Mouse (Mus musculus) hindbrain, embryonic 10.5 days (tissue): Measurements from ENCODE around the gene Cdk14. TPM values are rescaled to one million over a fixed set of nuclear protein-coding genes. Genes with fewer than 3 reads are reported as not detected.

Source experiments
- DNase-seq: peaks from one replicate; pipeline ENCODE4 v3.0.0-alpha.2; 2017; ENCODE audit warnings: low spot score
- H3K27ac ChIP-seq: fragments of 300-500 bp; sonication (generic); 2 replicates; pipeline ENCODE4 v1.5.1; 2016; ENCODE audit warnings: mild to moderate bottlenecking, moderate library complexity
- H3K27me3 ChIP-seq: fragments of 300-500 bp; sonication (generic); 2 replicates; pipeline ENCODE4 v1.6.1; 2016; ENCODE audit warnings: mild to moderate bottlenecking; ENCODE audit not compliant: poor library complexity, insufficient read depth, severe bottlenecking
- H3K36me3 ChIP-seq: fragments of 300-500 bp; sonication (generic); 2 replicates; pipeline ENCODE4 v1.6.1; 2016; ENCODE audit warnings: mild to moderate bottlenecking, moderate library complexity
- H3K4me1 ChIP-seq: fragments of 300-500 bp; sonication (generic); replicated peaks from 2 replicates; pipeline ENCODE4 v1.6.1; 2016; ENCODE audit warnings: mild to moderate bottlenecking
- H3K4me3 ChIP-seq: fragments of 300-500 bp; sonication (generic); 2 replicates; pipeline ENCODE4 v1.5.1; 2016; ENCODE audit warnings: mild to moderate bottlenecking, moderate library complexity
- H3K9me3 ChIP-seq: fragments of 300-500 bp; sonication (generic); 2 replicates; pipeline ENCODE4 v1.6.1; 2016; ENCODE audit warnings: mild to moderate bottlenecking, moderate library complexity
- WGBS: fragments of 180-500 bp; shearing (Covaris S2); methylation state at CpG from one replicate; pipeline ENCODE4 v1.1.7; 2016; 5-methylcytosine and 5-hydroxymethylcytosine counted together
- polyA plus RNA-seq: library from polyadenylated mRNA; unstranded; fragments of >200 nt; fragmentation: Nextera tagmentation; extraction: Ambion mirVana; gene quantifications from 2 replicates; pipeline ENCODE4 v1.2.1, GENCODE M21; 2016

Gene Cdk14
- polyA plus RNA-seq, 1 experiment from 2014 or later = 19.0 TPM

DNA sequence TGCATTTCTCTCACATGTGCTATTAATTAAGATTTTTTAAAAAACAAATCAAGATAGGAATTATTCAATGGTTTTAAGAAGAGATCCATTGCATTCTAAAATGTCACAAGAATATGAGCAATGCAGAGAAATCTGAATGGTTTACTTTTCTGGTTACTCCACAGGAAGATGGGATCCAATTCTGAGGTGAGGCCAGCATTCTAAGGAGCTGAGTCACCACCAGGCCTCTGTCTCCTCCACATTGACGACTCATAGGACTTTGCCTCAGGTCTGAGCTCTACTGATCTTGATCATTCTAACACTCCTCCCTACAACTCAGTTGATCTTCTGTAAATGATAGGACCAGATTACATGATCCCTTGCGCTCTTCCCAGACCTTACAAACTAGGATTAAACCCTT is 239.4 kb downstream of the Cdk14 start:
- Histone ChIP-seq H3K4me3 (no peak overlapping the region), H3K27me3 (no peaks in the 10 kb centered on the region), H3K9me3 (no peaks in the 10 kb centered on the region), H3K4me1 (no peaks in the 10 kb centered on the region), H3K36me3 (no peaks in the 10 kb centered on the region), H3K27ac (no peak overlapping the region)
- DNase-seq = no peak
- WGBS = 87% methylated on average over 2 of the region's 2 CpGs

DNA sequence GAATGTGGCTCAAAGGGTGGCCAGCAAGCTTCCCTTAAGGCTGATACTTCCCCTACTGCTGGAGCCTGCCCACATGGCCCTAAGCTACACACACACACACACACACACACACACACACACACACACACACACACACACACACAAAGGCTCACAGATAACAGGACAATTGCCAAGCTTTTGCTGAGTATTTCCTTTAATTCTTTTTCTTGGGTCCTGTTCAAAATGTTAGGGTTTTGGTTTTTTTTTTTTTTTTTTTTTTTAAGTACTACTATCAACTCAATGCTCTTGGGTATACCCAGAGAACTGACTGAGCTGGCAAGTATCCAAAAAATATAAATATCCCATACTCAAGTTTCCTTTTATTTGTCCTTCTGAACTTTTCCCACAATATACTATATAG is 239.8 kb downstream of the Cdk14 start:
- no peak overlapping the region for H3K4me3 ChIP-seq
- H3K27ac ChIP-seq = no peak overlapping the region
- H3K9me3 ChIP-seq = no peaks in the 10 kb centered on the region
- no peaks in the 10 kb centered on the region for H3K27me3 ChIP-seq
- no peaks in the 10 kb centered on the region for H3K4me1 ChIP-seq
- no peak for DNase-seq
- no peaks in the 10 kb centered on the region for H3K36me3 ChIP-seq

DNA sequence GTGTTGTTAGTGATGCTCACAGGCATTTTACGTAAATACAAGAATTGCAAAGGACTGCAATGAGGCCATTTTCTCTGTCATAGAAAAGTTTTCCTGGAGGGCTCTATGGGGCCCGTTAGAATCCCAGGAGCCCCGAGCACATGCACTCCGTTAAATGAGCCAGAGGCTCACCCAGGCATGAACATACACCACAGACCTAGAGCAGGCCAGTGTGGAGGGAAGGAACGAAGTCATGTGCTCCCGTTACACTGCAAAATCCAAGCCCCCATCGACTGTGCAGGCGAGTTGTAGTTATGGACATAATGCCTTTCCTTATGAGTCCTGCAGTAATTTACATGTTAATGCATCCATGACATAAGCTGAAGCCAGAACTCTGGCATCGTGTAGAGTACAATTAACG is 244.1 kb downstream of the Cdk14 start:
- H3K4me3 ChIP-seq = no peak overlapping the region
- H3K9me3 ChIP-seq = no peaks in the 10 kb centered on the region
- H3K27me3 ChIP-seq = no peaks in the 10 kb centered on the region
- H3K27ac ChIP-seq = no peak overlapping the region
- WGBS = 86% methylated on average over 10 of the region's 10 CpGs
- H3K4me1 ChIP-seq = no peaks in the 10 kb centered on the region
- DNase-seq = no peak
- no peaks in the 10 kb centered on the region for H3K36me3 ChIP-seq

DNA sequence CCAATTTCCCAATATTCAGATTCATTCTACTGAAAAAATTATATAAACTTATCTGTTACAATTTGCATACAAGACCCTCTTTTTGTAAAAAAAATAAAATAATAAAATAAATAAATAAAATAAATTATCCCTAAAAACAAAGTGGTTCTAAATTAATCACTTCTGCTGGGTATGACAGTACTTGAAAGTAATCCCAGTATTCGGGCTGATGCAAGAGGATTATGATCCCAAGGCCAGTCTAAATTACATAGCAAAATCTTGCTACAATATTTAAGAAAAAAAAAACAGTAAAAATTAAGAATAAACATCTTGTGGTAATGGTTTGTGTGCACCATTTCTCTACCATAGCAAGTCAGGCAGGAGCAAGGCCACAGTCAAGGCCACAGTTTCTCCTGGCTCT is 244.5 kb downstream of the Cdk14 start:
- no peak for DNase-seq
- H3K4me3 ChIP-seq = no peak overlapping the region
- 92% methylated on average over 1 of the region's 1 CpGs for whole genome bisulfite sequencing

DNA sequence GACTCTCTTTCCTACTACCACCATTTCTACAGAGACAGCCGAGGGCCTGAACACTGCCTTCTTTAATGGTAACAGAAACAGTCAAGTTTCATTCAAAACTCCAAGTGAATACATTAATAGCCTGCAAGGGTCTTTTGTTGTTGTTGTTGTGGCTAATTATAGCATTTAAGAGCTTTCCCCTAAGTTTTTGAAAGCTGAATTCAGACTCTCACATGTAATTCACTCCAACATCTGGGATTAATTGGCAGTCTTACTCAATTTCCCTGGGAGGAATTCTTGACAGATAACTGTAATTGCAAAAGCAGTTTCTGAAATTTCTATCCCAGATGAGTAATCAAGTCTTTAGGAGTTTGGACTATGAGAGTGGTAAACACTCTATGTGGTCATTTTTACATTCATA is 245.0 kb downstream of the Cdk14 start:
- no peak for DNase-seq
- Histone ChIP-seq H3K27ac (no peak overlapping the region), H3K36me3 (no peaks in the 10 kb centered on the region), H3K4me1 (no peaks in the 10 kb centered on the region), H3K9me3 (no peaks in the 10 kb centered on the region), H3K27me3 (no peaks in the 10 kb centered on the region), H3K4me3 (no peak overlapping the region)
- whole genome bisulfite sequencing = 65% methylated on average over 1 of the region's 1 CpGs

More for the DNA sequence above, 244.5 kb downstream of the Cdk14 start:
- Histone ChIP-seq H3K9me3 (no peaks in the 10 kb centered on the region), H3K4me1 (no peaks in the 10 kb centered on the region), H3K27me3 (no peaks in the 10 kb centered on the region), H3K27ac (no peak overlapping the region), H3K36me3 (no peaks in the 10 kb centered on the region)

DNA sequence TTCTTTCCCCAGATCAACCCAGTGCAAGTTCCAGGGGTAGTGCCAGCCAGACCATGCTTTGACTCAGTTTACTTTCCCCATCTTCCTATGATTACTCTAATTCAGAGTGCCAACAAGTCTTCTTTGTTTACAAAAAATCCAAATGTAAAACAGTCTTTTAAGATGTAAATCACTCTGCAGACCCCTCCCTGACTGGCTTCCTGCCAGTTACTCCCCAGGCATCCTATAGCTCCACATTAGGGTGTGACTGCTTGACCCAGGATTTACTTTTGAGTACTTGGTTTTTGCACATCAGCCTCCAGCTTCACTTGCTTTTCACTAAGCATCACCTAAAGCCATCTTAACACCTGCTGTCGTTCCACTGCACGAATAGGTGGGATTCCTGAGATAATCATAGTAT is 254.0 kb downstream of the Cdk14 start:
- 28% methylated on average over 2 of the region's 2 CpGs for WGBS
- no peak for DNase-seq
- Histone ChIP-seq H3K4me1 (peaks cover 5% of the 10 kb centered on the region; the same call in 1 of the 2 replicates), H3K9me3 (no peaks in the 10 kb centered on the region), H3K4me3 (no peak overlapping the region), H3K36me3 (no peaks in the 10 kb centered on the region), H3K27ac (no peak overlapping the region), H3K27me3 (no peaks in the 10 kb centered on the region)

DNA sequence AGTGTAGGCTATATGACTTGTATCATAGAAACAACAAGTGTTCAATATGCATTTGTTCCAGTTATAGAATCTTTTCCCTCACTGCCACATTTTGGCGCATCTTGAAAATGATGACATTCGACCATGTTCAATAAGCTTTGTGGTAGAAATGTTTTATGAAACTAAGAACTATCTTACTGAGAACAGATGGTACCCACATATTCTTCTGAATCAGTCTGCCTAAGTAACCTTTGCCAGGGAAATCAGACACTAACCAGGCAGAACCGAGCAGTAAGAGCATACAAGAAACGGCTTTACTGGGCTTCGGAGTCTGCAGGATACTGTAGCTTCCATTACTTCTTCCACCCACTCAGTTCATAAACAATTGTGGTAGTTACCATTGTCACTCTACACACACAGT is 255.8 kb downstream of the Cdk14 start:
- no peak for DNase-seq
- Histone ChIP-seq H3K4me1 (peaks cover 5% of the 10 kb centered on the region; the same call in 1 of the 2 replicates), H3K27ac (no peak overlapping the region), H3K4me3 (no peak overlapping the region), H3K27me3 (no peaks in the 10 kb centered on the region), H3K36me3 (no peaks in the 10 kb centered on the region), H3K9me3 (no peaks in the 10 kb centered on the region)
- 95% methylated on average over 5 of the region's 5 CpGs for WGBS

DNA sequence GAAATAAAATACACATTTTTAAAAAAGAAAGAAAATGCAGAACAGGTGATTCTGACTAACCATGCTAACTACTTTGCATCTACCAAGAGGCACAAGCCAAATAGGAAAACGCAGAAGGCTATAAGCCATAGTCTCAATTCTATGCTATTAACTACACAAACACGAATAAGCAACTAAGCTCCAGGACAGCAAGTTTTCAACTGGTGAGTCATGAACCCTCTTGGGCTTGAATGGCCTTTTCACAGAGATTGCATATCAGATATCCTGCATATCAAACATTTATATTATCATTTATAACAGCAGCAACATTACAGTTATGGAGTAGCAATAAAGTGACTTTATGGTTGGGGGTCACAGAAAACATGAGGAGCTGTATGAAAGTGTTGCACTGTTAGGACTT is 256.3 kb downstream of the Cdk14 start:
- WGBS = 90% methylated on average over 2 of the region's 2 CpGs
- H3K9me3 ChIP-seq = no peaks in the 10 kb centered on the region
- no peak overlapping the region for H3K4me3 ChIP-seq
- peaks cover 5% of the 10 kb centered on the region; the same call in 1 of the 2 replicates for H3K4me1 ChIP-seq
- H3K36me3 ChIP-seq = no peaks in the 10 kb centered on the region
- no peaks in the 10 kb centered on the region for H3K27me3 ChIP-seq
- no peak for DNase-seq
- no peak overlapping the region for H3K27ac ChIP-seq

DNA sequence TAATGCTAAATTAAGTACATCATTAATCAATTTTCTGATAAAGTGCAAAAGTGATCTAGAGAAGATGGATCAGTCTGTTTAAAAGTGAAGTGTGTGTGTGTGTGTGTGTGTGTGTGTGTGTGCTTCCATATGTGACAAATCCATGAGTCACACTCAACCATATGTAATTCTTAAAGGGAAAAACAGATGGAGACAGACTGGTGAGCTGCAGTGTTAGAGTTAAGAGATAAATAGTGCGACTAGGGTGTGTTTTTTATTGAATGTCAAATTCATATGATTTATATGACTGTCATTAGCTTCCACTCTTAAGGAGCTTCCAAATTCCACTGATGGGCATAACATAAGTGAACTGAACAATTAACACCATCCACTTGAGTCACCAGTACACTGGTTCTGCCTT is 260.6 kb downstream of the Cdk14 start:
- Histone ChIP-seq H3K36me3 (no peaks in the 10 kb centered on the region), H3K27me3 (no peaks in the 10 kb centered on the region), H3K4me3 (no peak overlapping the region), H3K27ac (no peak overlapping the region), H3K9me3 (no peaks in the 10 kb centered on the region), H3K4me1 (no peaks in the 10 kb centered on the region)
- DNase-seq = no peak
- WGBS = 93% methylated on average over 1 of the region's 1 CpGs

DNA sequence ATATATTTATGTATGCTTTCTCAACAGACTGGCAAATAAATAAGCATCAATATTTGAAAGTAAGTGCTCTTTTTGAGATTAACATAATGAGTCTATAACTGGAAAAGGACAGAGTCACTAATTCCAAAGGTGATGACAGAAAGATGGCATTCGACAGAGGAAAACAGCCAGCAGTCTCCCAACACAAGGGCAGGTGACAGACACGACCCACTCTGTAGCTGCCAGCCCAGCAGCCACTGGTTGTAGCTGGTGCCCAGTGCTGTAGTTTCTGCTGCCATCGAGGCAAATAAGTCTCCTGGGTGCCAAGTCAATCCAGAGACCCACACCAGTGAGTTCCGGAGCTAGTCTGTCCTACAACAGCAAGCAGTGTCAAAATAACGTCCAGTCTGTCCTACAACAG is 280.3 kb downstream of the Cdk14 start:
- H3K4me1 ChIP-seq = no peaks in the 10 kb centered on the region
- H3K4me3 ChIP-seq = no peak overlapping the region
- 92% methylated on average over 5 of the region's 5 CpGs for WGBS
- H3K27me3 ChIP-seq = no peaks in the 10 kb centered on the region
- H3K36me3 ChIP-seq = no peaks in the 10 kb centered on the region
- H3K27ac ChIP-seq = no peak overlapping the region
- DNase-seq = no peak
- no peaks in the 10 kb centered on the region for H3K9me3 ChIP-seq

DNA sequence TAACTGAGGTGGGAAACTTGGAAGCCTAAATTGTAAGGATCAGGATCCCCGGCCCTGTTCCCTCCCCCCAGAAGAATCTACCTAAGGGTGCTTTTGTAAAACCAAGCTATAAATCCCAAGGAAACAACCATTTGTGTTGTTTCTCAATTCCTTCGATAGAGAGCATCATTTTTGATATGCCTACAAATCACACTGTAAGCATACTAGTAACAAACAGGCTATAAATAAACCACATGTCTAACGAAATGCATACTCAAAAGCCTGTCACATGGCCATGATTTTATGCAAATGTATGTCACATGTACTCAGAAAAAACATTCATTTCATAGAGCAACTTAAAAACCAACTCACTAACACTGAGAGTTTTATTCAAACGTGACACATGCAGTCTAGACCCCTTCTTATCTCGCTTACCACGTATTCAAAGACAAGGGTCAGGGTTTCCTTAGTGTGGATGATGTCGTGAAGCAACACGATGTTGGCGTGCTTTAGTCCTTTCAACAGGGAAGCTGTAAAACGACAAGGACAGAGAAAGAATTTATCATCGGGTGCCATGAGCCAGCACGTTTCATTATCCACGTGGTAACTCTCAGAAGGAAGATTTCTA is 285.1 kb downstream of the Cdk14 start:
- no peak for DNase-seq
- Histone ChIP-seq H3K27me3 (no peaks in the 10 kb centered on the region), H3K36me3 (no peaks in the 10 kb centered on the region), H3K9me3 (no peaks in the 10 kb centered on the region), H3K27ac (no peak overlapping the region), H3K4me3 (no peak overlapping the region), H3K4me1 (no peaks in the 10 kb centered on the region)
- WGBS = 90% methylated on average over 13 of the region's 13 CpGs

DNA sequence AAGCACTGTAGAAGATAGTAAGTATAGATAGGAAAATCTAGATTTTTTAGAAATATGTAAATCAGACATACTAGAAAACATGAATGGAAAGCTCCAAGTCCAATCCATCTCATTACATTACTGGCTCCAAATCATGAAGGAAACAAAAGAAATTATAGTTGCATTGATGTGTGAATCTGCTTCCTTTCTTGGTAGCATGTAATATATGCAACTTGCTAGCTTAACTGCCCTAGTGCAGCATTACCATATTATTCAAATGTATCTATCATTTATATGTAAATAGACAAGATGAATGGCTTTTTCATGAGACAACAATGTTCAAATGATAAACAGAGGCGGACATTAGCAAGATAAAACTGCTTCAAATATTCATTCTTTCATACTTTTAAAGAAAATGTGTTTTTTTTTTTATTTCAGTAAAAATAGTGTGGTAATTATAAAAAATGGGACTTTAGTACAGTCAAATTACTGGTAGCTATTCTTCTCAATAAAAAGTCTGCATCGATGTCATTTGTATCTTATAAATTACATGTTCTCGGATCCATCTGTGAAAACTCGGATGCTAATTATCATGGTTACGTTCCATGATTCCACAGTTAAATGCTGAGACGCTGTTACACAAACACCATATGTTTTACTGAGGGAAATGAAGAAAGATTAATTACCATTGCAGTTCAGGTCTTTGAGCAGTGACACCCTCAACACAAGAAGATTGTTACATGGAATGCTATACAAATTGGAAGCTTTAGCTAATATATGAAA is 285.8 kb downstream of the Cdk14 start:
- WGBS = 81% methylated on average over 6 of the region's 6 CpGs
- Histone ChIP-seq H3K4me3 (no peak overlapping the region), H3K27ac (no peak overlapping the region), H3K4me1 (no peaks in the 10 kb centered on the region), H3K27me3 (no peaks in the 10 kb centered on the region), H3K36me3 (no peaks in the 10 kb centered on the region), H3K9me3 (no peaks in the 10 kb centered on the region)
- DNase-seq = no peak

DNA sequence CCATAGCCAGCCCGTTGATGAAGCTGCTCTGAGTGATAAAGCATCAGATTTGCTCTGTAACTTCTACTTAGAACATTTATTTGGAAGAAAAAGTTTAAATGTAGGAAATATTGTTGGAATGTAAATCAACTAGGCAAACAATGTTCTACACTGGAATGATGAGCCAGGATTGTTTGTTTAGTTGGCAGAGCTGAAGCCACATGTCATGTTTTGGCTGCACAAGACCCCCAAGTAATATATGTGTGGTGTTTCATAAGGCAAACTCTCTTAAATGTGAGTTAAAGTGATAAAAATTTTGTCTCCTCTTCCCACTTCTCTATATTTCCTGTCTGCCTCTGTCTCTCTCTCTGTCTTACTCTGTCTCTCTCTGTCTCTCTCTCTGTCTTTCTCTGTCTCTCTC is 291.3 kb downstream of the Cdk14 start:
- H3K27ac ChIP-seq = no peak overlapping the region
- H3K36me3 ChIP-seq = no peaks in the 10 kb centered on the region
- no peak overlapping the region for H3K4me3 ChIP-seq
- DNase-seq = no peak
- 86% methylated on average over 1 of the region's 1 CpGs for WGBS
- no peaks in the 10 kb centered on the region for H3K4me1 ChIP-seq
- no peaks in the 10 kb centered on the region for H3K9me3 ChIP-seq
- H3K27me3 ChIP-seq = no peaks in the 10 kb centered on the region
